Mouse (Mus musculus): ENCODE results near the gene Itih3. TPM values are rescaled to one million over a fixed set of nuclear protein-coding genes. Genes with fewer than 3 reads are reported as not detected.

Itih3 gene
- polyA plus RNA-seq (2016; fragmentation: Nextera tagmentation; extraction: Ambion mirVana): 0.36 TPM in 1 of 2 replicates, not detected in the other

GRCm38 (mm10) chr14:30923375-30924105 is at the start of gene Itih3:
TSS of gene Itih3 (minus strand) at chr14:30923760.
- Histone ChIP-seq H3K9me3 (no peaks in the 10 kb centered on the region), H3K4me3 (no peak within 1 kb of the TSS), H3K27ac (replicated peaks) (0 out of 2 replicates have a peak within 1 kb of the TSS, but pooled peaks have one; percentile 14), H3K4me1 (peaks cover 12% of the 10 kb centered on the region), H3K27me3 (replicated peaks; ENCODE audit: low read depth, poor library complexity, severe bottlenecking) (no peaks in the 10 kb centered on the region), H3K36me3 (replicated peaks) (no peaks in the 10 kb centered on the region)
- no peak for DNase-seq (ENCODE audit: low spot score)
- 77% methylated on average over 6 of the region's 6 CpGs for WGBS

- Histone ChIP-seq H3K4me3 (no peak overlapping the region), H3K27me3 (replicated peaks; ENCODE audit: low read depth, poor library complexity, severe bottlenecking) (no peaks in the 10 kb centered on the region), H3K9me3 (no peaks in the 10 kb centered on the region), H3K4me1 (no peaks in the 10 kb centered on the region), H3K36me3 (replicated peaks) (peaks cover 50% of the 10 kb centered on the region), H3K27ac (replicated peaks) (no peak overlapping the region)
- 88% methylated on average over 1 of the region's 1 CpGs for WGBS
- DNase-seq (ENCODE audit: low spot score): no peak
Measured at GRCm38 (mm10) chr14:30960366-30960765, 36.8 kb upstream of the Itih3 start.

GRCm38 (mm10) chr14:30959031-30959430 is 35.5 kb upstream of the Itih3 start:
- 94% methylated on average over 4 of the region's 4 CpGs for WGBS
- Histone ChIP-seq H3K4me1 (no peaks in the 10 kb centered on the region), H3K9me3 (no peaks in the 10 kb centered on the region), H3K27me3 (replicated peaks; ENCODE audit: low read depth, poor library complexity, severe bottlenecking) (no peaks in the 10 kb centered on the region), H3K27ac (replicated peaks) (no peak overlapping the region), H3K36me3 (replicated peaks) (peaks cover 49% of the 10 kb centered on the region), H3K4me3 (no peak overlapping the region)
- no peak for DNase-seq (ENCODE audit: low spot score)

GRCm38 (mm10) chr14:30958517-30958916 is 35.0 kb upstream of the Itih3 start:
- Histone ChIP-seq H3K36me3 (replicated peaks) (peaks cover 51% of the 10 kb centered on the region), H3K4me3 (no peak overlapping the region), H3K9me3 (no peaks in the 10 kb centered on the region), H3K27ac (replicated peaks) (no peak overlapping the region), H3K27me3 (replicated peaks; ENCODE audit: low read depth, poor library complexity, severe bottlenecking) (no peaks in the 10 kb centered on the region), H3K4me1 (no peaks in the 10 kb centered on the region)
- WGBS: 76% methylated on average over 2 of the region's 2 CpGs
- DNase-seq (ENCODE audit: low spot score): no peak

- peak; percentile 98 for DNase-seq (ENCODE audit: low spot score)
- Histone ChIP-seq H3K27me3 (replicated peaks; ENCODE audit: low read depth, poor library complexity, severe bottlenecking) (no peaks in the 10 kb centered on the region), H3K9me3 (no peaks in the 10 kb centered on the region), H3K36me3 (replicated peaks) (peaks cover 13% of the 10 kb centered on the region), H3K27ac (replicated peaks) (peak within 1 kb of the TSS; percentile 88), H3K4me3 (peak within 1 kb of the TSS; percentile 83), H3K4me1 (peaks cover 13% of the 10 kb centered on the region)
- WGBS: under 1% methylated on average over 57 of the region's 57 CpGs
Measured at GRCm38 (mm10) chr14:30951154-30951825, 27.7 kb upstream of the Itih3 start, which contains the start of gene Nek4. TSS of gene Nek4 (plus strand) at chr14:30951377.

- peaks cover 8% of the 10 kb centered on the region for H3K36me3 ChIP-seq (replicated peaks)
- no peak overlapping the region for H3K27ac ChIP-seq (replicated peaks)
- H3K4me1 ChIP-seq: peaks cover 13% of the 10 kb centered on the region
- no peak for DNase-seq (ENCODE audit: low spot score)
- 96% methylated on average over 10 of the region's 10 CpGs for WGBS
- H3K27me3 ChIP-seq (replicated peaks; ENCODE audit: low read depth, poor library complexity, severe bottlenecking): no peaks in the 10 kb centered on the region
- no peaks in the 10 kb centered on the region for H3K9me3 ChIP-seq
- no peak overlapping the region for H3K4me3 ChIP-seq
Measured at GRCm38 (mm10) chr14:30949986-30950385, 26.4 kb upstream of the Itih3 start.

GRCm38 (mm10) chr14:30944745-30945144 is 21.2 kb upstream of the Itih3 start:
- Histone ChIP-seq H3K9me3 (no peaks in the 10 kb centered on the region), H3K27me3 (replicated peaks; ENCODE audit: low read depth, poor library complexity, severe bottlenecking) (no peaks in the 10 kb centered on the region), H3K27ac (replicated peaks) (no peak overlapping the region), H3K36me3 (replicated peaks) (no peaks in the 10 kb centered on the region), H3K4me3 (no peak overlapping the region), H3K4me1 (no peaks in the 10 kb centered on the region)
- DNase-seq (ENCODE audit: low spot score): no peak
- 72% methylated on average over 2 of the region's 2 CpGs for WGBS

GRCm38 (mm10) chr14:30943860-30944674 is 20.5 kb upstream of the Itih3 start:
- DNase-seq (ENCODE audit: low spot score): peak; percentile 65
- no peaks in the 10 kb centered on the region for H3K9me3 ChIP-seq
- H3K4me3 ChIP-seq: no peak overlapping the region
- H3K36me3 ChIP-seq (replicated peaks): no peaks in the 10 kb centered on the region
- whole genome bisulfite sequencing: 69% methylated on average over 11 of the region's 11 CpGs
- H3K4me1 ChIP-seq: no peaks in the 10 kb centered on the region
- H3K27ac ChIP-seq (replicated peaks): no peak overlapping the region
- no peaks in the 10 kb centered on the region for H3K27me3 ChIP-seq (replicated peaks; ENCODE audit: low read depth, poor library complexity, severe bottlenecking)

GRCm38 (mm10) chr14:30943038-30943437 is 19.5 kb upstream of the Itih3 start, which contains the start of gene Itih1:
TSS of gene Itih1 (minus strand) at chr14:30943289.
- H3K9me3 ChIP-seq: no peaks in the 10 kb centered on the region
- no peak within 1 kb of the TSS for H3K27ac ChIP-seq (replicated peaks)
- H3K4me3 ChIP-seq: no peak within 1 kb of the TSS
- 87% methylated on average over 7 of the region's 7 CpGs for WGBS
- no peaks in the 10 kb centered on the region for H3K36me3 ChIP-seq (replicated peaks)
- no peaks in the 10 kb centered on the region for H3K4me1 ChIP-seq
- DNase-seq (ENCODE audit: low spot score): no peak
- H3K27me3 ChIP-seq (replicated peaks; ENCODE audit: low read depth, poor library complexity, severe bottlenecking): no peaks in the 10 kb centered on the region

GRCm38 (mm10) chr14:30942254-30942653 is 18.7 kb upstream of the Itih3 start:
- 88% methylated on average over 4 of the region's 4 CpGs for WGBS
- no peak for DNase-seq (ENCODE audit: low spot score)
- no peaks in the 10 kb centered on the region for H3K27me3 ChIP-seq (replicated peaks; ENCODE audit: low read depth, poor library complexity, severe bottlenecking)

GRCm38 (mm10) chr14:30933351-30933750 is 9.8 kb upstream of the Itih3 start:
- Histone ChIP-seq H3K27ac (replicated peaks) (no peak overlapping the region), H3K9me3 (no peaks in the 10 kb centered on the region), H3K4me1 (no peaks in the 10 kb centered on the region), H3K27me3 (replicated peaks; ENCODE audit: low read depth, poor library complexity, severe bottlenecking) (no peaks in the 10 kb centered on the region), H3K36me3 (replicated peaks) (no peaks in the 10 kb centered on the region), H3K4me3 (no peak overlapping the region)
- DNase-seq (ENCODE audit: low spot score): no peak
- WGBS: 90% methylated on average over 9 of the region's 9 CpGs

More at GRCm38 (mm10) chr14:30942254-30942653, 18.7 kb upstream of the Itih3 start:
- Histone ChIP-seq H3K4me1 (no peaks in the 10 kb centered on the region), H3K9me3 (no peaks in the 10 kb centered on the region), H3K36me3 (replicated peaks) (no peaks in the 10 kb centered on the region), H3K4me3 (no peak overlapping the region), H3K27ac (replicated peaks) (no peak overlapping the region)

GRCm38 (mm10) chr14:30930386-30930785 is 6.8 kb upstream of the Itih3 start:
- 91% methylated on average over 4 of the region's 4 CpGs for WGBS

More at GRCm38 (mm10) chr14:30930386-30930785, 6.8 kb upstream of the Itih3 start:
- H3K4me1 ChIP-seq: no peaks in the 10 kb centered on the region
- DNase-seq (ENCODE audit: low spot score): no peak
- H3K36me3 ChIP-seq (replicated peaks): no peaks in the 10 kb centered on the region
- no peaks in the 10 kb centered on the region for H3K27me3 ChIP-seq (replicated peaks; ENCODE audit: low read depth, poor library complexity, severe bottlenecking)
- H3K9me3 ChIP-seq: no peaks in the 10 kb centered on the region
- no peak overlapping the region for H3K4me3 ChIP-seq
- no peak overlapping the region for H3K27ac ChIP-seq (replicated peaks)

All from embryonic facial prominence, embryonic 10.5 days (tissue).